24 mouse cellular contexts compared by ENCODE assay signal in the genomic region with DNA sequence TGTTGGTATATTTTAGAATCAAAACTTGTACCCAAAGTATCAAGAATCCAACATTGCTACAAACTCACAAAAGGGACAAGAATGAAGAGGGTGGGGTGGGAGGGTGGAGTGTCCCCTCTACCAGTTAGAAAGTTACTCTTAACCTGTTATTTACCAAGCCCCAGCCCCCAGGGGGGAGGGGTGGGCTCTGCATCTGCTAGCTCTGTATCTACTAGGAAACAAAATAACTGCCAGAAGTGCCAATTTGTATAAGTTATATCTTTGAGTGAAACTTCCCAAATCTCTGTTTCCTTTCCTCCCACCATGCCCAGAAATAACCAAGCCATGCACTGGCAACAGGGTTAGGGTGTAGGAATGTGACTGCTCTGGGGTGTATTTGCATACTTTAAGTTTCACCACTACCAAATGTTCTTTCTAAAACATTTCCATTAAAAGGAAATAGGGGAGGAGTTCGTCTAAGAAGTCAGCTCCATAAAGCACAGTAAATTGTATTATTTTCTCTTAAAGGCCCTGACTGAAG.
"Had no signal": no experiment of that assay in that cellular context is flagged by ENCODE, and none has a peak within 500 bp of the region (broad histone marks: within the 10 kb centered on the region; RNA-seq: fewer than 3 reads in every experiment).

No protein-coding gene starts in this region.

- DNase-seq: gastrocnemius, postnatal 14 days; gastrocnemius, postnatal 36 days; heart, adult 18-20 months; heart, postnatal 14 days; heart, postnatal 36 days; kidney, adult 18-20 months; kidney, adult 8-10 months; kidney, postnatal 10 days; kidney, postnatal 25 days; kidney, postnatal 4 days; liver had no signal

- H3K9ac ChIP-seq: heart, embryonic 13.5 days; heart, embryonic 15.5 days; hindbrain, embryonic 13.5 days; hindbrain, embryonic 15.5 days; intestine, embryonic 15.5 days; limb, embryonic 12.5 days had no signal

- H3K9me3 ChIP-seq: heart, embryonic 13.5 days; heart, embryonic 15.5 days; hindbrain, embryonic 13.5 days; hindbrain, embryonic 15.5 days; intestine, embryonic 15.5 days; limb, embryonic 10.5 days; limb, embryonic 12.5 days had no signal

- H3K4me1 ChIP-seq: heart, embryonic 15.5 days; hindbrain, embryonic 15.5 days; intestine, embryonic 15.5 days; limb, embryonic 10.5 days had no signal

- H3K27ac ChIP-seq: heart, embryonic 13.5 days; heart, embryonic 15.5 days; hindbrain, embryonic 13.5 days; hindbrain, embryonic 15.5 days; intestine, embryonic 15.5 days; layer of hippocampus, adult 2 months; left cerebral cortex, adult 2 months; limb, embryonic 10.5 days; limb, embryonic 12.5 days had no signal

- H3K27me3 ChIP-seq: heart, embryonic 13.5 days; heart, embryonic 15.5 days; hindbrain, embryonic 13.5 days; hindbrain, embryonic 15.5 days; intestine, embryonic 15.5 days; limb, embryonic 12.5 days had no signal

- H3K36me3 ChIP-seq: heart, embryonic 13.5 days; heart, embryonic 15.5 days; hindbrain, embryonic 13.5 days; hindbrain, embryonic 15.5 days; intestine, embryonic 15.5 days; limb, embryonic 10.5 days; limb, embryonic 12.5 days had no signal

- H3K4me2 ChIP-seq: heart, embryonic 11.5 days; heart, embryonic 13.5 days; heart, embryonic 15.5 days; hindbrain, embryonic 13.5 days; hindbrain, embryonic 15.5 days; intestine, embryonic 15.5 days; limb, embryonic 12.5 days; liver, embryonic 11.5 days had no signal

- ATAC-seq: inflammation-experienced regulatory T-cells, adult 6 months; intestine, embryonic 15.5 days; intestine, postnatal 0 days had no signal

- H3K4me3 ChIP-seq: heart, embryonic 13.5 days; heart, embryonic 15.5 days; hindbrain, embryonic 13.5 days; hindbrain, embryonic 15.5 days; intestine, embryonic 15.5 days; layer of hippocampus, adult 2 months; left cerebral cortex, adult 2 months; limb, embryonic 10.5 days; limb, embryonic 12.5 days had no signal
